Mouse (Mus musculus) adrenal gland (tissue): ENCODE measurements at regions not wholly inside any gene's neighbourhood (a gene's known extent, or its start where the extent isn't known, plus 50 kb on each side); places are given as distances from the start of the nearest gene placed in this dataset.

Experiments used
- intact Hi-C: fragments of 180-260 bp; cut with DNase I; formaldehyde crosslinking; loops from one replicate; pipeline ENCODE4 v1.15.1; 2025

GRCm38 (mm10) chr17:3962176-3962575, 266.1 kb upstream of the Nox3 start:
- intact Hi-C loops = no loop called here

- intact Hi-C loops = no loop called here
These were observed 250.5 kb upstream of the Nox3 start for GRCm38 (mm10) chr17:3946540-3946939.

GRCm38 (mm10) chr17:3936361-3936760, 240.3 kb upstream of the Nox3 start:
- intact Hi-C loops = no loop called here

GRCm38 (mm10) chr17:3933208-3933607, 237.1 kb upstream of the Nox3 start:
- intact Hi-C loops = loop anchor here (5.0 kb wide), 1 partner anchor 366 kb away; no protein-coding TSS in a partner anchor

GRCm38 (mm10) chr17:3932071-3932470, 236.0 kb upstream of the Nox3 start:
- intact Hi-C loops = loop anchor here (5.0 kb wide), 1 partner anchor 365 kb away; no protein-coding TSS in a partner anchor

- intact Hi-C loops = no loop called here
These were observed 231.0 kb upstream of the Nox3 start for GRCm38 (mm10) chr17:3927106-3927505.

GRCm38 (mm10) chr17:3920282-3920681, 224.2 kb upstream of the Nox3 start:
- intact Hi-C loops = no loop called here

GRCm38 (mm10) chr17:3892826-3893225, 196.8 kb upstream of the Nox3 start:
- intact Hi-C loops = no loop called here

- intact Hi-C loops = no loop called here
These were observed 187.1 kb upstream of the Nox3 start for GRCm38 (mm10) chr17:3883146-3883545.

GRCm38 (mm10) chr17:3879075-3879474, 183.0 kb upstream of the Nox3 start:
- intact Hi-C loops = no loop called here

- intact Hi-C loops = no loop called here
These were observed 173.6 kb upstream of the Nox3 start for GRCm38 (mm10) chr17:3869459-3870194.

- intact Hi-C loops = loop anchor here (5.0 kb wide), 1 partner anchor 290 kb away; no protein-coding TSS in a partner anchor
These were observed 166.3 kb upstream of the Nox3 start for GRCm38 (mm10) chr17:3862384-3862783.

GRCm38 (mm10) chr17:3836386-3836785, 140.3 kb upstream of the Nox3 start:
- intact Hi-C loops = no loop called here

- intact Hi-C loops = no loop called here
These were observed 115.1 kb upstream of the Nox3 start for GRCm38 (mm10) chr17:3811187-3811586.

GRCm38 (mm10) chr17:3803507-3803906, 107.4 kb upstream of the Nox3 start:
- intact Hi-C loops = no loop called here

- intact Hi-C loops = loop anchor here (2.0 kb wide), 1 partner anchor 222 kb away; no protein-coding TSS in a partner anchor
These were observed 96.5 kb upstream of the Nox3 start for GRCm38 (mm10) chr17:3792597-3792996.

GRCm38 (mm10) chr17:3782156-3782555, 86.1 kb upstream of the Nox3 start:
- intact Hi-C loops = no loop called here

- intact Hi-C loops = no loop called here
These were observed 81.6 kb upstream of the Nox3 start for GRCm38 (mm10) chr17:3777691-3778090.

GRCm38 (mm10) chr17:3747808-3748335, 51.8 kb upstream of the Nox3 start:
- intact Hi-C loops = no loop called here
